Mouse (Mus musculus) frontal cortex, postnatal 25 days (tissue): ENCODE data around the gene Carmil3.

Experiments used
- DNase-seq, 2 experiments: peaks; one replicate each; pipeline ENCODE4 v3.0.0; 2022; ENCODE audit warnings: low spot score in 2 of 2

Gene Carmil3

GRCm38 (mm10) chr14:55490361-55491201, at the start of gene Carmil3:
Gene Carmil3, plus strand, starts transcription at chr14:55490651.
- DNase-seq = peak; percentile 64 to 72

DNA sequence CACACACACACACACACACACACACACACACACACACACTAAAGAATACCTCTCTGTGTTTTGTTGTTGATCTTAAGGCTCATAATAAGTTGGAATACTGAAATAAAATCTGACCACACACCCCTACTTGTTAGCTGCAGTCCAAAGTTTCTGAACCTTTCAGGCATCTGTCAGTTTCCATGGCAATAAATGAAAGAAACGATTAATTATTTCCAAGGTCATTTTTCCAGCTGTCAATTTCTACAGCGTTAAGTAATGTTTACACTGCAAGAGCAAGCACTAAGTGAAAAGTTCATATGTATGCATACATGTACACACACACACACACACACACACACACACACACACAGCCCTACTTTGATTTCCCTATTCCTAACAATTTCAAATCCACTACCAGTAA, 32.8 kb upstream of the Carmil3 start:
- no peak for DNase-seq

DNA sequence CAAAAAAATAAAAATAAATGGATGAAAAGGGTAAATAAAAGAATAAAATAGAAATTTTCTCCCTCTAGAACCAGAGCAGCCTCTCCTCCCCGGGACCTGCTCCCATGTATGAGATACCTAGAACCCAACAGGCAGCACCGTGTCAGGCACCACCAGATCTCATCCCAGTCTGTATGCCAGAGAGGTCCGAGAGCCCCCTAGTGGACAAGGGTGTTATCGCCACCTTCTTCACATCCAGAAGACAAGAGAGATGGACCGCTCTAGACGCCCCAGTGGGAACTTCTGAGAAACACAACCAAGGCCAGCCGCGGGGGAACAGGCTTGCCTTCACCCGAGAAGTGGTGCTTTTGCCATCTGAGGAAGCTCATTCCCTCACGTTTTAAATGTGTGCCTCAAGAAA, 32.2 kb upstream of the Carmil3 start:
- DNase-seq = peak; percentile 48 to 58

DNA sequence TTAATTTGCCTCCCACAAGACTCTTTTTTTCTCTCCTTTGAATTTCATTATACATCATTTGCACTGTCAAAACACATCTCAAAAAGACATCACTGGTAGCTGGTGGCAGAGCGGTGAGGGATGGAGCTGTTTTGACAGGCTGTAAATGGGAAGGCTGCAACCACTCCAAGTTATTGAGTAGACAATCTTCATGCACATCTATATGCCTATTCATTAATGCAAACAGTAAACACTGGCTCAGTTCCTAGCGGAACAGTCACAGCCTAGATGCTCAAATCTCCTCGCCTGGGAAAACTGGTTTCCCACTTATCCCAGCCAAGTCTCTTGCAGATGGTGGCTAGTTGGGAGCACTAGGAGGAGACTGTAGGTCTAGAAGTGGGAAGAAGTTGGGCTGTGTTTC, 31.7 kb upstream of the Carmil3 start:
- DNase-seq = no peak

GRCm38 (mm10) chr14:55459796-55460195, 30.7 kb upstream of the Carmil3 start:
- DNase-seq = no peak

- DNase-seq = peak; percentile 7 to 11
Measured at GRCm38 (mm10) chr14:55460297-55460696, 30.2 kb upstream of the Carmil3 start.

GRCm38 (mm10) chr14:55461757-55462156, 28.7 kb upstream of the Carmil3 start:
- no peak for DNase-seq

GRCm38 (mm10) chr14:55466481-55466880, 24.0 kb upstream of the Carmil3 start:
- DNase-seq = no peak

DNA sequence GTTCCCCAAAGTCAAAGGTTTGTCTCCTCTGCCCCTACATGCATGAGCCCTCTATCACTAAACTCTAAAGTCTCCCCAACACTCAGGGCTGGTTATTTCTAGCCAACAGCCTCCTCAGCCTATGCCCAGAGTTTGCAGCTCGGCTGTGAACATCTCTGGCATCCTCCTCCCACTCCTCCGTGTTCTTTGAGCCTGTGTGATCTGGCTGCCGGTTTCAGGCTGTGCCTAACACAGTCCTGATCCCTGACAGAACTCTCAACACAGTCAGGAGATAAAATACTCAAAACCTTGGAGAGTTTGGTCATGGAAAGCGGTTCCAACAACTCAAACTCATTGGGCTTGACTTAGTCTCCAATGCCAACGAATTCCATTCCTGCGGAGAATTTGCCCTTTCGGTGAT, 23.3 kb upstream of the Carmil3 start:
- no peak for DNase-seq

GRCm38 (mm10) chr14:55468301-55468741, 22.1 kb upstream of the Carmil3 start:
- DNase-seq = no peak

DNA sequence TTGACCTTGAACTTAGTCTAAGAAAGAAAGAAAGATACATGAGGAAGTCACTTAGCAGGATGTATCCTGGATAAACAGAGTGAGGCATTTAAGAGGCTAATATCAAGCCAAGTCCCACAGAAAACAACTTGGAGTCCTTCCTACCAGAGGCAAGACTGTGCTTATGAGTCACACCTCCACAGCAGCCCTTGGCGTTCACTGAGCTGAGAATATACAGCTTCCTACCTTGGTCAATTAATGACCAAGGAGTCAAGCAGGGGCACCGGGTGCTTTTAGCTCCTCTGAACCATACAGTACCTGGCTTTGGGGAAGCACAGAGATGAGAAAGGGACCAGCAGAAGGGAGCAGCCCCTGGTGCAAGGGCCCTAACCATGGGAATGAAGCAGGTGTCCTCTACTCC, 21.4 kb upstream of the Carmil3 start:
- DNase-seq = no peak

DNA sequence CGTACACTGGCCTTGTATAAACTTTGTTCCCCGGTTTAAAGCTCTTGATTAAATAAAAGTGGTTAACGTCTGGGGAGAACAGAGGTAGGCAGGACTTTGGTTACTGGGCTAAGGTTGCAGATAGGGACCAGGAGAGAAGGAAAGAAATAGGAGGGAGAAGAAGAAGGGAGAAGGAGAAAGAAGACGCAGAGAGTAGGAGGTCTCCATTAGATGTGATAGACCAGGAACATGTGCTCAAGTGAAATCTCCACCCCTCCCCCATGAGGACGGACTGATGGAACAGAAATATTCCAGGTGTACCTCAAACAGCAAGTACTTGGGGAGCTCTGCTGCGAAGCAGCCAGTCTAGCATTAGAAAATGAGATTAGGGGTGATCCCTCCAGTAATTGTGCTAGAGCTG, 20.6 kb upstream of the Carmil3 start:
- DNase-seq = no peak

DNA sequence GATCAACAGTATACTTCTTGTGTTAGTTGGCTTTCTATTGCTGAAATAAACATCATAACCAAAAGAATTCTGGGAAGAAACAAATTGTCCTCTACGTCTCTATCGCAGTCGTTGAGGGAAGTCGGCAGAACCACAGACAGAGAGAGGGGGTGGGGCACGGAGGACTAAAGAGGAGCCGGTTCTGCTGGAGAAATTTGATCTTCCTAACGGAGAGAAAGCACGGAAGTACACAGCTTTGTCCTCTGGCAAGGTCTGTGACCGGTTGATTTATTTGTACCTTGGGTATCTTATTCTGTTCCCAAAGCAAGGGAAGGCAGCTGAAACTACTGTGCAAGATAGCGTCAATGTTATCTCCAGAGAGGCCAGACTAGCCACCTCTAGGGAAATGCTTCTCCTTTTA, 19.6 kb upstream of the Carmil3 start:
- DNase-seq = no peak

- DNase-seq = no peak
Measured at GRCm38 (mm10) chr14:55475654-55476053, 14.8 kb upstream of the Carmil3 start.

- no peak for DNase-seq
Measured at GRCm38 (mm10) chr14:55477421-55477820, 13.0 kb upstream of the Carmil3 start.

GRCm38 (mm10) chr14:55477829-55478228, 12.6 kb upstream of the Carmil3 start:
- DNase-seq = no peak

DNA sequence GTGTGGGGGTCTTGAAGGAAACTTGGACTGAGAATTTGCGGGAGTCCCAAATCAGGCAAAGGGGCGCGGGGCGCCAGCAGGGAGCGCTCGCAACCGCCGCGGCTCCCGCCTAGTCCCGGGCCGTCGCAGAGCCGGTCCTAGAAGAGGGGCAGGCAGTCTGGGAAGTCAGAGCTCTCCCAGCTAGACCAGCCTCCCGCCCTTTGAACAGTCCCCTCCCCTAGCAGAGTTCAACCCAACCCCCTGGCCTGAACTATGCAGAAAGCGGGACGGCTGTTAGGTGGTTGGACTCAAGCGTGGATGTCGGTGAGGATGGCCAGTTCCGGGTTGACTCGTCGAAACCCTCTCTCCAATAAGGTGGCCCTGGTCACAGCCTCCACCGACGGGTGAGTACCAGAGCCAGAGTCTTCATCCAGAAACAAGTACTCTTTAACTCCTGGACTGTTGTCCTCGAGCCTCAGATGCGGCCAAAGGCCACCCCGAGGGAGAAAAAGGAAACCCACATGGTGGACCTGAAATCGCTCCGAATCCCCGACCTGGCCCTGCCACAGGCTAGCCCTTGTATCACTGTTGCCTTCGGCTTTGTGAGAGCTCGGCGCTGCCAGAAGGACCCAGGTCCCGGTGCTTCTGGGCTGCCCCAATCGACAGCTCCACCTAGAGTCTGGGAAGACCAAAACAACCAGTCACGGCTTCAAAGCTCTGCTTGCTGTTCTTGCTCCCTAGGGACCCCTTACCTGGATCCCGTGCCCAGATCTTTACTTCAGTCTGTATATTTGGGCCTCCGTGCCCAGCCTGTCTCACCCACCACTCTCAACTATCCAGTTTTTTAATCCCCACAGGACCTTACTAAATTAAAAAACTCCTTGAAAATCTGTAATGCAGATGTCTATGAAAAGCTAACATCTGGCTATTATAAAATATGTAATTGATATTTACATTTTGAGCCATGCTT, 11.5 kb upstream of the Carmil3 start, which contains the start of gene Dhrs4:
Gene Dhrs4, plus strand, starts transcription at position 108 of the 949 bp plus-strand sequence.
- peak; percentile 51 to 62 for DNase-seq

DNA sequence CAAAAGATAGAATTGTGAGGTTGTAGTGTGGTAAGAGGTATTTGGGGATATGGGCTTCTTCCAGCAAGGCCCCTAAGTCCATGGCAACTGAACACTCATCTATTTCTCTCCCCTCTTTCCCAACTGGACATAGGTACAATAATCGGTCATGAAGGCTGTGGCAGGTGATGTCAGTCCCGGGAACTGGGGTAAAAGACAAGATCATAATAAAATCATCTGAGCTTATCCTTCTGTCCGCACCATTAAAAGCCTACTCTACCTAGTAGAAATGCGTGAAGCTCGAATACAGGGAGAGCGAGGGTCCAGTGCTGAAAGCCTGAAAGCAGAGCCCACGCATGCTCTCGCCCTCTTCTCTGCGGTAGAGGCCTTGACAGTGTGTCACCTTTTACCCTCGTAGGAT, 10.8 kb upstream of the Carmil3 start:
- DNase-seq = no peak

GRCm38 (mm10) chr14:55484430-55485085, 5.9 kb upstream of the Carmil3 start:
- no peak for DNase-seq

GRCm38 (mm10) chr14:55486836-55487235, 3.6 kb upstream of the Carmil3 start:
- DNase-seq = no peak

DNA sequence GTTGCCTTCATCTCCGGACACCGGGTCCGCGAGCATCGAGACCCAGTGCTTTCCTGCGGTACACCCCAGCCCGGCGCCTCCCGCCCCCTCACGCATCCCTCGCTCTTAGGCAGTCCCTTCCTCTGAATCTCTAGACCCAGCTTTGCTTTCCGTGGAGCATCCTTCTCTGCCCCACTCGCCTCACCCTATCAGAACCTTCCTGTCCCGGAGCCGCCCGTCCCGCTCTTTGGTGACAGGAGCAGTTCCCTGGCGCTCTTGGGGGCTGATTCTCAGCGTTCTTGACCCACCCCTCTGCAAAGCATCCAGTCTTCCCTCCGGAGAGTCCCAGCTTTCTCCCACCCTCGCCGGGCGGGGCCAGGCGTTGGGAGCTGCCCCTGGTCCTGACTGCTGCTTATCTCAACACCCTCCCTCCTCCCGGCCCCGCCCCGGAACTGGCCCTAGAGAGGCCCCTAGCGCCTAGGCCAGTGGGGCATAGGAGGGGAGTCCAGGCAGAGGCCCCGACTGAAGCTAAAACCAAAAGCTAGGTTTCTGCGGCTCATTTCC, 911 bp downstream of the Carmil3 start:
- DNase-seq = peak; percentile 41 to 44

- DNase-seq = no peak
Measured at GRCm38 (mm10) chr14:55492103-55492502, 1.7 kb downstream of the Carmil3 start.
